Mouse (Mus musculus) stomach, postnatal 0 days (tissue): ENCODE data around the gene Fam76a. TPM values are rescaled to one million over a fixed set of nuclear protein-coding genes. Genes with fewer than 3 reads are reported as not detected.

Experiments used
- ATAC-seq: fragments of 200-750 bp; cut with Nextera tagmentation; 2 replicates; pipeline ENCODE4 v1.8.0; 2017; ENCODE audit not compliant: low FRiP score, low TSS enrichment
- DNase-seq: peaks from one replicate; pipeline ENCODE4 v3.0.0-alpha.2; 2016; ENCODE audit warnings: low spot score
- H3K27ac ChIP-seq: fragments of 300-500 bp; sonication (generic); replicated peaks from 2 replicates; pipeline ENCODE4 v1.5.1; 2014; ENCODE audit warnings: mild to moderate bottlenecking, control low read depth
- H3K27me3 ChIP-seq: fragments of 300-500 bp; sonication (generic); 2 replicates; pipeline ENCODE4 v1.6.1; 2014; ENCODE audit warnings: low read length; ENCODE audit not compliant: control insufficient read depth, insufficient read depth
- H3K36me3 ChIP-seq: fragments of 300-500 bp; sonication (generic); 2 replicates; pipeline ENCODE4 v1.6.1; 2014; ENCODE audit warnings: low read length, mixed read lengths; ENCODE audit not compliant: control insufficient read depth, insufficient read depth
- H3K4me1 ChIP-seq: fragments of 300-500 bp; sonication (generic); replicated peaks from 2 replicates; pipeline ENCODE4 v1.6.1; 2014; ENCODE audit warnings: antibody characterized with exemption; ENCODE audit not compliant: control insufficient read depth, insufficient read depth
- H3K4me2 ChIP-seq: fragments of 300-500 bp; sonication (generic); replicated peaks from 2 replicates; pipeline ENCODE4 v1.6.1; 2014; ENCODE audit warnings: low read depth, mild to moderate bottlenecking, control low read depth, moderate library complexity
- H3K4me3 ChIP-seq: fragments of 300-500 bp; sonication (generic); 2 replicates; pipeline ENCODE4 v1.5.1; 2014; ENCODE audit warnings: low read depth, low read length, control low read depth
- H3K9ac ChIP-seq: fragments of 300-500 bp; sonication (generic); 2 replicates; pipeline ENCODE4 v1.6.1; 2014; ENCODE audit warnings: mild to moderate bottlenecking, low read length, control low read depth, mixed read lengths
- H3K9me3 ChIP-seq: fragments of 300-500 bp; sonication (generic); 2 replicates; pipeline ENCODE4 v1.6.1; 2016; ENCODE audit warnings: low read length; ENCODE audit not compliant: control insufficient read depth
- CTCF ChIP-seq: IDR thresholded peaks from 2 replicates; pipeline ENCODE4 v1.5.1; 2016; ENCODE audit warnings: antibody characterized with exemption, low read depth, mild to moderate bottlenecking, moderate library complexity
- EP300 ChIP-seq: optimal IDR thresholded peaks from 2 replicates; pipeline ENCODE3; 2016; ENCODE audit warnings: antibody characterized with exemption
- WGBS: fragments of 180-500 bp; shearing (Covaris S2); extraction: QIAGEN DNeasy Blood & Tissue Kit; methylation state at CpG from one replicate; pipeline ENCODE4 v1.1.7; 2014; 5-methylcytosine and 5-hydroxymethylcytosine counted together
- polyA plus RNA-seq: library from polyadenylated mRNA; unstranded; fragments of >200 nt; fragmentation: Nextera tagmentation; extraction: Ambion mirVana; gene quantifications from 2 replicates; pipeline ENCODE4 v1.2.1, GENCODE M21; 2015

Gene Fam76a
- polyA plus RNA-seq, 1 experiment from 2014 or later: 34.3 TPM

DNA sequence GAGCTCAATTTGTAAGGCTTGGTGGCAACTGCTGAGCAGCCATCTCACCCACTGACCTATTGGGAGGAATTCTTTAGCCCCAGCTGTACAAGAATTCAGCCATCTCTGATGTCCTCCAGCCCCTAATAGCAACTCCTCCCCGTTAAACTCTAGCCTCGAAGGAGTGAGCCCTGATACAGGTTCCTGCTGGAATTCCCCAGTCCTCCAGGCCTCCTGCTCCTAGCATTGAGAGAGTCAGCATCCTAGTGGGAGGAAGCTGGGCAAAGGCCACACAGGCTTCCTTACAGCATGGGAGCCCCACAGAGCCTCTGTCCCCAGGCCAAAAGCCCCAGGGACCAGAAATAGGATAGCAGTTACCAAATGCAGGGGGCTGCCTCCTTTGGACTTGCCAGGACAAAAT is 41.1 kb upstream of the Fam76a start:
- Histone ChIP-seq H3K9me3 (no peaks in the 10 kb centered on the region), H3K4me3 (no peak overlapping the region), H3K27ac (no peak overlapping the region), H3K4me1 (no peaks in the 10 kb centered on the region), H3K36me3 (no peaks in the 10 kb centered on the region), H3K27me3 (no peaks in the 10 kb centered on the region), H3K9ac (no peak overlapping the region), H3K4me2 (no peak overlapping the region)
- ATAC-seq (no peak), DNase-seq (no peak)
- 46% methylated on average over 2 of the region's 2 CpGs for WGBS
- TF ChIP-seq EP300 (no peak), CTCF (no peak)

DNA sequence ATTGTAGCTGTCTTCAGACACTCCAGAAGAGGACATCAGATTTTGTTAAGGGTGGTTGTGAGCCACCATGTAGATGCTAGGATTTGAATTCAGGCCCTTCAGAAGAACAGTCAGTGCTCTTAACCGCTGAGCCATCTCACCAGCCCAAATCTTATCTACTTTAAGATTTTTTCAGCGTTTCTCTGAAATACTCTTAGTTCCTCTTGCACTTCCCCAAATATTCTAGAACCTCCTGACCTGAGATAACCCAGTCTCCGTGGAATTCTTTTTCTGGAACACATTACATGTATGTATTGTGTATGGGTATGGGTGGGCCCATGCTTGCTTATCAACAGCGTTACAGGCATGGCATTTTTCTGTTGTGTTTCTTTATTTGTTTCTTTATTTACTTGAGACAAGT is 40.3 kb upstream of the Fam76a start:
- WGBS: 81% methylated on average over 4 of the region's 4 CpGs
- TF ChIP-seq EP300: no peak
- TF ChIP-seq CTCF: no peak
- no peak for ATAC-seq

DNA sequence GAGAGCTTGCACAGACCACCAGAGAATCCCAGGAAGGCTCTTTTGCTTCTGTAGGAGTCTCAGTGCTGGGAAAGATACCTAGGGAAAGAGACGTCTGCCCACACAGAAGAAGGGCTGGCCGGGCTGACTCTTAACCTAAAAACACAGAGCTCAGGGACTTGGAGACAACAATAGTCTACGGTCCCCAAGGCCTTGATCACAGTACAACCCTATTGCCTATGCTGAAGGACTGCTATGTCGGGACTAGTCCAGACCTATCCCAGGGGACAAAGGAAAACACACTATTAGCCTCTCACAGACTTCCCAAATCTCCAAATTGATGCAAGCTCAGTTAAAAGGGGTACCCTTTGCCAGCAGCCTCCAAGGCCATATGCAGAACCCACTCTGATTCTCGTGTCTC is 39.5 kb upstream of the Fam76a start:
- 73% methylated on average over 5 of the region's 5 CpGs for WGBS
- no peak for ATAC-seq
- H3K4me2 ChIP-seq: no peak overlapping the region

More for the DNA sequence above, 40.3 kb upstream of the Fam76a start:
- no peak for DNase-seq
- Histone ChIP-seq H3K9ac (no peak overlapping the region), H3K27ac (no peak overlapping the region), H3K27me3 (no peaks in the 10 kb centered on the region), H3K4me2 (no peak overlapping the region), H3K9me3 (no peaks in the 10 kb centered on the region), H3K36me3 (no peaks in the 10 kb centered on the region), H3K4me1 (no peaks in the 10 kb centered on the region), H3K4me3 (no peak overlapping the region)

DNA sequence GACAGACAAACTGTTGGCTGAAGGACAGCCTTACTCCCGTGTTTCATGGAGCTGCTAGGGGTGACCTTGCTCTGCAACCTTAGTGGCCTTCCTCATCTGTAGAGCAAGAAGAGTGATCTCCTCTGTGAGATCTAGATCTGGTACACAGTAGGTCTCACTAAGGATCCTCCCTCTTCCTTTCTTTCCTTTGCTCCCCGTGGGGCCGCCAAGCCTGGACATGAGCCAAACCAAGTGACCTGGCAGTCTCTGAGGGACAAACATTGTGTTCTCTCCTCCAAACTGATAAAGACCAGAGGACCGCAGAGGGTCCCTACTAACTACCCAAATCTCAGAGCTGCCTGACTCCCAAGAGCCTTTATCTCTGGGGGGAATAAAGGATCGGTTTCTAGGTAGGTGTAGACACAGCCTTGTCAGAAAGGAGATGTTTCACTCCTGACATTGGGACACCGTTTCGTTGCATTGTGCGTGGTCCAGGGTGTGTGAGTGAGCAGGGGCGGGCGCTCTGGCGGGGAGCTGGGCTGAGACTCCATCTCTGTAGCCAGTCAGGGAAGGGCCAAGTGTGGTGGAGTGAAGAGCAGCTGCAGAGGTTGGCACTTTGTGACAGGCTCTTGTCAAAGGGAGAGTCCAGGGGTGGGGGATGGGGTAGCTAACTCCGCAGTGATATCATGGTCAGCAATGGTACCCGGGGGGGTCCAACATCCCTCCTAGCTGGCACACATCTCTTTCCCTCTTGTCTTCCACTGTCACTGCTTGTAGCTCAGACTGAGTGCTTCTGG is 38.7 kb upstream of the Fam76a start:
- no peak overlapping the region for H3K4me3 ChIP-seq
- no peak overlapping the region for H3K9ac ChIP-seq
- TF ChIP-seq CTCF (no peak), EP300 (no peak)
- DNase-seq (peak; percentile 43), ATAC-seq (0 out of 2 replicates have a peak, but pooled peaks have one; percentile 49)
- H3K36me3 ChIP-seq: no peaks in the 10 kb centered on the region
- H3K9me3 ChIP-seq: no peaks in the 10 kb centered on the region
- H3K27ac ChIP-seq: no peak overlapping the region
- no peaks in the 10 kb centered on the region for H3K27me3 ChIP-seq
- no peaks in the 10 kb centered on the region for H3K4me1 ChIP-seq
- 49% methylated on average over 13 of the region's 13 CpGs for WGBS
- H3K4me2 ChIP-seq: no peak overlapping the region

More for the DNA sequence above, 39.5 kb upstream of the Fam76a start:
- H3K9ac ChIP-seq: no peak overlapping the region
- H3K27ac ChIP-seq: no peak overlapping the region
- no peaks in the 10 kb centered on the region for H3K36me3 ChIP-seq
- no peak for DNase-seq
- no peaks in the 10 kb centered on the region for H3K9me3 ChIP-seq
- no peak overlapping the region for H3K4me3 ChIP-seq
- H3K4me1 ChIP-seq: no peaks in the 10 kb centered on the region
- TF ChIP-seq CTCF (no peak), EP300 (no peak)
- H3K27me3 ChIP-seq: no peaks in the 10 kb centered on the region

DNA sequence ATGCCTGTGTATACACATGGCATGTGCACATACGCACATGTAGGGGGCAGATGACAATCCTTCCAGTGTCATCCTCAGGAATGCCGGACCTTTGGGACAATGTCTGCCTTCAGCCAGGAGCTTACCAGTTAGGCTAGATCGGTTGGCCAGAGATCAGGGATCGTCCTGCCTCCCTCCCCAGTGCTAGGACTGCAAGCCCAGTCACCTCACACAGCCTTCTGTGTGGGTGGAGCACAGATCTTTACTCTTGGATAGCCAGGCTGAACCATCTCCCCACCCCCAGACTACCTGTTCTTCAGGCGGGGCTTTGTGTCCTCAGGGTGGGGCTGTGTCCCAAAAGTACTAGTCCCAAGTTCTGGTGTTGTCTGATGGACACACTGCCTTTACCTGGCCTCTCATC is 38.0 kb upstream of the Fam76a start:
- Histone ChIP-seq H3K36me3 (no peaks in the 10 kb centered on the region), H3K9ac (no peak overlapping the region), H3K27me3 (no peaks in the 10 kb centered on the region), H3K4me1 (no peaks in the 10 kb centered on the region), H3K27ac (no peak overlapping the region), H3K4me2 (no peak overlapping the region), H3K4me3 (no peak overlapping the region), H3K9me3 (no peaks in the 10 kb centered on the region)
- DNase-seq: no peak
- WGBS: 40% methylated on average over 5 of the region's 5 CpGs
- 0 out of 2 replicates have a peak, but pooled peaks have one; percentile 24 for ATAC-seq
- TF ChIP-seq EP300 (no peak), CTCF (no peak)

DNA sequence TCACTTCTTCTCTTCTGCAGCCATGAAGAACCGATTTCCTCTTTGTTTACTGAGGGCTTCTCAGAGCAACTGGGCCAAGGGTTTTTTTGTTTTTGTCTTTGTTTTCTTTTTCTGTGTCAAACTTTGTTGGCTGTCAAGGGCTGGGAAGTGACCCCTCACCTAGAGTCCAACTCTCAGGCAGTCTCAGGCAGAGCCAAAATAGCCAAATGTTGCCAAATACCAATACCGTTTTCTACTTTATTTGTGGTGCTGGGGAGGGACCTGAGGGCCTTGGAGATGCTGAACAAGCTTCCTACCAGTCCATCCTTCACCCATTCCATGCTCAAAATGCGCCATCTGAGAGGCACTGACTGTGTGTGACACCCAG is 37.3 kb upstream of the Fam76a start:
- 48% methylated on average over 3 of the region's 3 CpGs for WGBS
- TF ChIP-seq CTCF: no peak
- no peak for TF ChIP-seq EP300
- no peaks in the 10 kb centered on the region for H3K4me1 ChIP-seq
- ATAC-seq: no peak
- DNase-seq: no peak
- no peaks in the 10 kb centered on the region for H3K36me3 ChIP-seq
- H3K27me3 ChIP-seq: no peaks in the 10 kb centered on the region
- H3K4me2 ChIP-seq: no peak overlapping the region
- no peak overlapping the region for H3K4me3 ChIP-seq
- H3K27ac ChIP-seq: peak overlapping the region; percentile 71; the same call in 1 of the 2 replicates
- 0 out of 2 replicates have a peak overlapping the region, but pooled peaks have one; percentile 23 for H3K9ac ChIP-seq
- H3K9me3 ChIP-seq: no peaks in the 10 kb centered on the region
